22 mouse cellular contexts compared by ENCODE assay signal in genomic region chr8:109848981-109849380, GRCm38 (mm10). TPM values are rescaled to one million over a fixed set of nuclear protein-coding genes. Genes with fewer than 3 reads are reported as not detected.
DNase-seq lines count a peak whose midpoint lies in the region; ATAC-seq lines count a peak whose summit lies in the region.
"Had no signal": no experiment of that assay in that cellular context is flagged by ENCODE, and none has a peak within 500 bp of the region (broad histone marks: within the 10 kb centered on the region; RNA-seq: fewer than 3 reads in every experiment).

No protein-coding gene starts in this region.

- ATAC-seq in midbrain, embryonic 11.5 days (ENCODE audit: low FRiP score) = no peak
- no peak for ATAC-seq in midbrain, embryonic 14.5 days (ENCODE audit: low FRiP score, low TSS enrichment)
- ATAC-seq in erythroid progenitor cell, adult 5-6 weeks (replicated peaks; ENCODE audit: low FRiP score, poor library complexity, severe bottlenecking) = no peak
- ATAC-seq: activated CD4-positive, CD25-positive, alpha-beta regulatory T cell, adult 4 months; CD4-positive, CD25-positive, alpha-beta regulatory T cell, adult 4 months; Patski had no signal

- no peaks in the 10 kb centered on the region for H3K27me3 ChIP-seq in midbrain, embryonic 11.5 days (ENCODE audit: control insufficient read depth, insufficient read depth, low read length)
- H3K27me3 ChIP-seq in midbrain, embryonic 14.5 days (ENCODE audit: control insufficient read depth, insufficient read depth, low read length) = no peaks in the 10 kb centered on the region
- H3K27me3 ChIP-seq: CH12.LX, Patski had no signal

- no peaks in the 10 kb centered on the region for H3K4me1 ChIP-seq in midbrain, embryonic 11.5 days (ENCODE audit: control insufficient read depth, insufficient read depth, low read length)
- H3K4me1 ChIP-seq in midbrain, embryonic 14.5 days (ENCODE audit: control insufficient read depth, insufficient read depth, low read length) = no peaks in the 10 kb centered on the region

- no peak overlapping the region for H3K9ac ChIP-seq in midbrain, embryonic 11.5 days (ENCODE audit: low read length)
- H3K9ac ChIP-seq in midbrain, embryonic 14.5 days (replicated peaks; ENCODE audit: low read length) = no peak overlapping the region

- peaks cover 26% of the 10 kb centered on the region for H3K36me3 ChIP-seq in midbrain, embryonic 11.5 days (ENCODE audit: control insufficient read depth, insufficient read depth, low read length)
- H3K36me3 ChIP-seq in midbrain, embryonic 14.5 days (ENCODE audit: control insufficient read depth, insufficient read depth, low read length) = peaks cover 80% of the 10 kb centered on the region

- H3K9me3 ChIP-seq in midbrain, embryonic 11.5 days (ENCODE audit: control insufficient read depth, low read length) = no peaks in the 10 kb centered on the region
- no peaks in the 10 kb centered on the region for H3K9me3 ChIP-seq in midbrain, embryonic 14.5 days (ENCODE audit: control insufficient read depth, low read length)
- H3K9me3 ChIP-seq: G1E had no signal

- H3K4me3 ChIP-seq in midbrain, embryonic 11.5 days (ENCODE audit: low read depth, low read length) = no peak overlapping the region
- H3K4me3 ChIP-seq in midbrain, embryonic 14.5 days (replicated peaks; ENCODE audit: low read depth, low read length) = no peak overlapping the region

- no peak overlapping the region for H3K27ac ChIP-seq in midbrain, embryonic 11.5 days (ENCODE audit: low read depth, low read length)
- H3K27ac ChIP-seq in midbrain, embryonic 14.5 days (replicated peaks; ENCODE audit: low read depth, low read length) = no peak overlapping the region

- peak; percentile 60 for DNase-seq in heart, adult 11 months
- no peak for DNase-seq in heart, adult 8-10 months (ENCODE audit: low spot score)
- DNase-seq in midbrain, embryonic 11.5 days (ENCODE audit: low spot score, missing footprints) = peak; percentile 39
- DNase-seq in midbrain, embryonic 14.5 days = no peak
- peak; percentile 64 for DNase-seq in NIH3T3 (ENCODE audit: low read depth)
- DNase-seq: adrenal gland, adult 2 months; adrenal gland, adult 8-10 months; adrenal gland, postnatal 10 days; adrenal gland, postnatal 14 days; adrenal gland, postnatal 25 days; adrenal gland, postnatal 36 days; B cell, adult 2 months; cerebellum, adult 11 months; cerebellum, adult 11-12 months; cerebellum, adult 18-20 months; cerebellum, adult 2 months had no signal

- 91% methylated on average over 3 of the region's 3 CpGs for WGBS in midbrain, embryonic 11.5 days
- 99% methylated on average over 3 of the region's 3 CpGs for WGBS in midbrain, embryonic 14.5 days

- no peak overlapping the region for H3K4me2 ChIP-seq in midbrain, embryonic 11.5 days
- no peak overlapping the region for H3K4me2 ChIP-seq in midbrain, embryonic 14.5 days (ENCODE audit: low read length)

RNA-seq across cellular contexts. Expression of gene Phlpp2, which starts 19.4 kb away (rescaled TPM):
- 1 to 10 TPM; 3.1 to 4.8 (median 4.2) TPM for total RNA-seq in heart, adult 8-10 months (2022)
- polyA plus RNA-seq in midbrain, embryonic 11.5 days (2014; fragmentation: Nextera tagmentation; extraction: Ambion mirVana) = 2.7 and 3.2 TPM in 2 replicates
- polyA plus RNA-seq in midbrain, embryonic 14.5 days (2014; fragmentation: Nextera tagmentation; extraction: Ambion mirVana) = 5.7 and 6.4 TPM in 2 replicates
- 36.0 and 45.7 TPM in 2 replicates for total RNA-seq in erythroid progenitor cell, adult 5-6 weeks (2015; ENCODE audit: low replicate concordance)
- total RNA-seq in erythroid progenitor cell, adult 5-6 weeks (2017; ENCODE audit: low replicate concordance) = 59.8 and 73.4 TPM in 2 replicates

Comparison
In these comparisons a context has a peak if more than half of its experiments do, and no peak if none do; other contexts are left out.
1. DNase-seq: peak in heart, adult 11 months (single experiment), midbrain, embryonic 11.5 days (single experiment) and NIH3T3 (single experiment); none in heart, adult 8-10 months (single experiment) and midbrain, embryonic 14.5 days (single experiment).
2. RNA of gene Phlpp2, which starts 19.4 kb away (total RNA-seq): 36.0 to 73.4 TPM in erythroid progenitor cell, adult 5-6 weeks; 3.1 to 4.8 TPM in heart, adult 8-10 months; every median in the first group is over 4 times any median in the second.